Mouse (Mus musculus) c-Kit-positive CD71-positive TER-119-negative erythroid progenitor cells, embryonic 14.5 days (primary cell): ENCODE data around the gene Lrch1.

Experiments
- DNase-seq: peaks from one replicate; pipeline ENCODE4 v3.0.0-alpha.2; 2013; ENCODE audit warnings: low read depth

The Lrch1 gene

DNA sequence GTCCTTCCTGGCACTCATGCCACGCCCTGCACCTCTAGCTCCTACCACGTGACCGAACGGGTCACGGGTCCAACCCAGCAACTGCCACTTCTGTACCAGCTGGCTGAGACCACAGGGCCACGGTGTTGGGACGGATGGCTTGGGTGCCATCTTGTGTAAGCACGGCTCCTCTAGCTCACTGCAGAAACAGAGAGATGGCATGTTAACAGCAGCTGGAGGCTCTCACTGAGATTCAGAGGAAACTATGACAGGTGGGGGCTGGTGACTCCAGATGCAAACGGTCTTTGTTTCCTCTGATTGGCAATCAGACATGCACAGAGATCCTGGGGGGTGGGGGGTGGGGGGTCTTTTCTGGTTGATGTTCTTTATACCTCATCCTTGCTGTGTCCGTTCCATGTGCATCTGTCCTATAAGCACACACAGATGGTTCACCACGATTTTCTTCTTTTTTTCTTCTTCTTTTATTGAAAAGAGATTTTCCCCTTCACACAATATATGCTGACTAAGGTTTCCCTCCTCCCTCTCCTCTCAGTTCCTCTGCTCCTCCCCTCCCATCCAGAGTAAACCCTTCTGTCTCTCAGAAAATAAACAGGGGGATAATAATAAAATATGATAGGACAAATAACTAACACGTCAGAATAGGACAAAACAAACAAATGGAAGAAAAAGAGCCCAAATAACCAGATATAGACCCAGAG is 25.5 kb downstream of the Lrch1 start:
- no peak for DNase-seq

DNA sequence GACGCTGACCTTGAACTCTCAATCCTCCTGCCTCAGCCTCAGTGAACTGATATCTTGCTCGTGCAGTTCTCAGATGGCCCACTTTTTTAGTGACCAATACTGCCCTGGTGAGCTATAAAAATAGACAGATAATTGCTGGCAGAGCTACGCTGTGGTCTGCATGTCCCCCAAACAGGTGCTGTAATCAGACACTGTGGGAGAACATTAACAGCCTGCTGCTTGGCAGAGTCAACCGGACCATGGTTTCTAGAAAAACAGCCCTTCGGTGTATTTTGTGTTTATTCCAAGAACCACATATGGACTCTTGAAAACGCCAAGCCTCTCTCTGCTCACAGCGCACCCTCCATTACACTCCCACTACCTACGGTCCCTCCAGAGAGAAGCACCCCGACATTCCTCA is 26.2 kb downstream of the Lrch1 start:
- DNase-seq: no peak

DNA sequence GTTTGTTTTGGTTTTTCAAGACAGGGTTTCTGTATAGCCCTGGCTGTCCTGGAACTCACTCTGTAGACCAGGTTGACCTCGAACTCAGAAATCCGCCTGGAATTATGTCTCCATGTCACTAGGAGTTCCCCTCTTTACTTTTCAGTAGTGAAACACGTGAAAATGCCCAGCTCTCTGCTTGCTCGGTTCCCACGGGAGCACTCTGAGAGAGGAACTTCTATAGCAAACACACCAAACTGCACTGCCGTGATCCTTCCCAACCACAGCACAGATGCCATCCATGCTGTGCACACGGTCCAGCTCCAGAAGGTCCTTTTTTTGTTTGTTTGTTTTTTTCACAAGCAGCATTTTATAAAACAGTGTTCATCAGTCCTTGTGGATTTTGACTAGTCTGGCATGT is 28.5 kb downstream of the Lrch1 start:
- DNase-seq: no peak

DNA sequence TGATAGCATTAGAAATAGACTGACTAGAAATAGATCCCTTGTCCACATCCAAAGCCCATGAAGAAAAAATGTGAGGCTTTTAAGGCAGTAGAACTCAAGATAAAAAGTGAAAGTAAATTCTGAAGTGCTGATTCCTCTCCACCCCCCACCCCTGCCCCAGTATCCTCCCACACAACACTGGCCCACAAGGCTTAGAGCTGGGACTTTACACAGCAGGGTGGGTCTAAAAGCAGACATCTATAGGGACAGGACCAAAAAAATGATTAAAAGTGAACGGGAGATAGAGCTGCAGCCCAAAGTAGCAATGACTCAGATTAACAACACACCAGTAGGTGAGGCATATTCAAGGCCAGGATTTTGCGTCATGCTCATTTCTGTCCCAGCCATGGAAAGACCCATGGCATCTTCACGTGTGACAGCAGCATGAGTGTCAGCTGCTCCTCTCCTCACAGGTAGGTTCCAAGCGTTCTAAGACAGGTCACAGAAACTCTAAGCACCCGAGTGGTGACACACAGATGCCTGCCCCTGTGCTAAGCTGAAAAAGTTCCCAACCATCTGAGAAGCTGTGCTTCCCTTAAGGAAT is 29.1 kb downstream of the Lrch1 start:
- no peak for DNase-seq

DNA sequence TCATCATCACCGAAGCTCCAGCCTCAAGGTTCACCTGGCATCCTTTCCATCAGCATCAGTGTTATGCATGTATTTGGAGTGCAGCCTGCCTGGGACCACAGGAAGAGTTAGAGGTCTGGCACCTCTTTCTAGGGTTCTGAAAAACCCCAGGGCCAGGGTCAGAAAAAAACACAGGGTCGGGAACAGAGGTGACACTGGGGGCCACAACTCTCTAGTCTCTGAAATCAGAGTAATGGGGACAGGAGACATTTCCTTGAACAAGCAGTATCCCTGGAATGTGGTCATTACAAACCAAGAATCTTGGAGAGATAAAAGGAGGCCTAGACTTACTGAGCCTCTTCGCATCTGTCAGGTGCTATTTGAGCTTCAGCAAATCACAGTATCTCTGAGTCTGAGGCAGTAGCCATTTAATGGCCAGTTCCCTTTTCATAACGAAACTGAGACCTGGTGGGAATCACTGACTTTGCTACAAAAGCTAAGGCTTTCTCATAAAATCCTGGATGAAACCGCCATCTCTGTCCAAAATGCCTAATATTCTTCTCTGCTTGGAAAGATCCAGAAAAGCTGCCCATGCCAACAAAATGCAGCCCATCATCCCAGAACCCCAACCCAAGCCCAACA is 30.1 kb downstream of the Lrch1 start:
- DNase-seq: no peak

DNA sequence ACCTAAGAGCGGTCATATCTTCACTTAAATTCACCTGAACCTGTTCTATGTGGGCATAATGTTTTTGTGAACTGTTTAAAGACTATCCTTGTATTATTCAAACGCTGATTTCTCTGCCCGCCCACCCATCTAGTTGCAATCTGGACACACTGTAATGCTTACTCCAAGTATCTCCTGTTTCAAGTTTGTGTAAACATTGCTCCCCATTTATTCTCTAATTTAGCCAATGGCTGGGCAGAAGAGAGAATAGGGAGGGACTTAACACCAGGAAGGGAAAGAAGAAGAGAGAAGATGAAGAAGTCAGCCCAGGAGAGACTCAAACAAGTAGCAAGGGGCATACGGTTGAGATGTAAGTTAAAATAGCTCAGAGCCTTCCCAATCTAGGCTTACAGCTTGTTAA is 31.0 kb downstream of the Lrch1 start:
- no peak for DNase-seq

DNA sequence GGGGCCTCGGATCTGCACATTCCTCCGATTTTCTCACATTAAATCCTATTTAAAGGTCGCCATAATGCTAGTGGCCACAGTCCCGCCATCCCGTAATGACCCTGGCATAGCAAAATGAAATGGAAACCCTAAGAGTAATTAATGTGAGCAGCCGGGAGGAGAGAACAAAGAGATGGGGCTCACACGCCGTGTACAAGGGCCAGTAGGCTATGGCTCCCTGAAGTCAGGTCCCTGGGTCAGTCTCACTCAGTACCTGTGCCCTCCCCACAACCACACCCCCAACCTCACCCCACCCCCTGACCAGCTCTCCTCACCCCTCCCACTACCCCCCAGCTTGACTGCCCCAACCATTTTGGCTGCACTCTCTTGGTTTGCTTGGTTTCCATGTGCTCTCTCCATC is 31.6 kb downstream of the Lrch1 start:
- DNase-seq: no peak

DNA sequence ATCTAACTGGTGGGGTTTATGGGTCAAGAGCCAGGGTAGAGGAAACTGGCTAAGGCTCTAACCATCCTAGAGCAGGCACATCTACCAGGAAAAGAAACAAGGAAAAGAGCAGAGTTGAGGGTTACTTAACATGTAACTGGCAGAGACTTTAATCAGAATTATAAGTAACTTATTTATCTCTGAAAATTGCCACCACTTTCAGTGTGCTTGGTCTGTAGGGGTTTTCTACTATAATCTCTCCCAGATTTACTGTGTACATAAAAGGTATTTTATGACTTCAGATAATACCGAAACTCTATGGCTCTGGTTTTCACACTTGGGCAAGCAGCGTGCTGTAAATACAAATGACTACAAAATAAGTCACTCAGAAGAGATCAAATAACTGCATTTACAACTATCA is 32.0 kb downstream of the Lrch1 start:
- DNase-seq: no peak

DNA sequence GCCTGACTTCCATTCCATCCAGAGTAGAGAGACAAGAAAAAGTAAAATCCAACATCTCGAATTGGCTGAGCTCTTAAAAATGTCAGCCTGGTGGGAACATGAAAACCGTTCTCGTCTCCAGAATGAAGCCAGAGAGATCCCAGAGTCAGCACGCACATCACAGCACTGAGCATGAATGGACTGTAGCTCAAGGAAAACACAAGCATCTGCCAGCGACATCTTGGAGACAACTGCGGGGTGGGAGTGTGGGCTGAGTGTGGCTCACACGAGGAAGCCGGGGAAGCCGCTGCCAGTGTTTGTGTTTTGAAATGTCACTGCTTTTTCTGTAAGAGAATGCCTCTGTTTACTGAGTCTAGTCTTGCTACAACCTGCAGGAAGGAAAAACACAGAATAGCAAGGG is 32.7 kb downstream of the Lrch1 start:
- no peak for DNase-seq

DNA sequence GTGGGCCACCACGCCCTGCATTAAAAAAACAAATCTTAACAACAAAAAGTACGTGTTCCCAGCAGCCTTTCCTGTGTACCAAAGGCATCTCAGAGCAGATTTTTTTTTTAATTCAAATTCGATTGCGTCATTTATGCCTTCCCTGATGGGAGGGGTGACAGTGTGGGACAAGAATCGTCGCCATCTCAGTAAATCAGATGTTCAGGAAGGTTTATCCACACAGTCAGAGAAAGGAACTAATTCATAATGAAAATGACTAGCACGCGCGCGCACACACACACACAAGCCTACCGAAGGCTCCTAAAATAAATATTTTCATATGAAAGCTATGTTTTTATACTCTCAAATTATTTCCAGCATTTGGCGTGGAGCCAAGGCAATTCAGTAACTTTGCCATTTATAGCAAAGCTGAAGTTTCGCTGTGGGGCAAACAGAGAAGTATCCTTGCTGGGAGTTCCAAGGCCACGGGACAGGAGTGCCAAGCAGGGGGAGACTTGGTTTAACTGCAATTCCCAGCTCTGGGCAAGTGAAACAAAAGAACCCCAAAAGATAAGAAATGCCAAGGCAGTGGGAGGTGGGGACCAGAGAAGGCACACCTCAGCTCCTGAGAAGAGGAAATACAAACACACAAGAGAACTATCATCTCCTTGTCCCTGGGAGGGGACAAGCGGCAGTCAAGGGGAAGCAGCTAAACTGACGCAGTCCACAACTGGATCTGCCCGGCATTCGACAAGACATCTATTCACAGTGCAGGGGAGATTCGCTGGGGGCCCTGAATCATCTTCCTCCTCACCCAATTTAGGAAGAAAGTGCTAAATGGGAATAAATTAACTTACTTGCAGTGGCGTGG is 34.1 kb downstream of the Lrch1 start:
- no peak for DNase-seq

DNA sequence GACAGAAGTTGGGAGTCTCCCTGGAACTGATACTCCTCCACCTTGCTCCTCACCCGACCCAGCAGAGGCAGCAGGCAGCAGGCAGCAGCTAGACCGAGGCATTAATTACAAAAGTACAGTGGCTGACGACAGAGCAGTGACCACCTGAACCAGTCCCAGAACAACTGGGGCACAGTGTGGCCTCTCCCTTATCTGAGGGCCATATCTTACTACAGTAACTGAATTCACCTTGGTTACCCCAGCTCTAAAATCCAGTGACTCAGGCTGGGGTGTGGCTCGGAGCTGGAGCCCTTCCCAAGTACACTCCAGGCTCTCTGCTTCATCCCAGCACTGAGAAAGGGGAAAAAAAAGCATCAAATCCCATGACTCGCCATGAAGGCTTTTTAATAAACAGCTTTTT is 37.3 kb downstream of the Lrch1 start:
- no peak for DNase-seq

DNA sequence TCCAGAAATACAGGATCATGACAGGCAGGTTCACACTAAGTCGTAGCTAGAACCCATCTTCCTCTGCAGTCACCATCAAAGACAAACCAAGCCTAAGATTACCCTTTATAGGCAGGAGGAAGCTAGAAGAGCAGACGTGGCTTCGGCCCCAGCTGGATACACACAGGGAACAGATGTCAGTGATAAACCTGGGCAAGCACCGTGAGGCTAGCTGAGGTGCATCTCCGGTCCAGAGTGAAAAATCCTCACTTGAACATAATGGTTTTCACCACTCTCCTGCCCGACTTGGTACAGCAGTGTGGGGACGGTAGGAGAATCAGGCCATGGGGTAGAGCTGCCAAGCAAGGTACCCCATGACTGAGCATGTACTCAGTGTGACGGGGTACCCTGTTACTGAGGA is 38.7 kb downstream of the Lrch1 start:
- no peak for DNase-seq

DNA sequence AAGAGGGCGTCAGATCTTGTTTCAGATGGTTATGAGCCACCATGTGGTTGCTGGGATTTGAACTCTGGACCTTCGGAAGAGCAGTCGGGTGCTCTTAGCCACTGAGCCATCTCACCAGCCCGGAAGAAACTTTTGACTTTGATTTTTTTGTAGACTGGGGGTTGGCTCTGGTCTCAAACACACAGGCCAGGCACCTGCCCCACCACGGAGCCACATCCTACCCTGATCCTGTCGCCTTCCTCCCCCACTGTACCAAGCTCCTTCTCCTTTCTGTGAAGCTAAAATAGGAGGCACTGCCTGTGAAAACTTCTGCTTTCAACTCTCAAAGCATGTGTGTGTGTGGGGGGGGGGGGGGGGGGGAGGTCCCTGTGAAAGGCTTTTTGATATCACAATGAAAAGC is 39.4 kb downstream of the Lrch1 start:
- no peak for DNase-seq

DNA sequence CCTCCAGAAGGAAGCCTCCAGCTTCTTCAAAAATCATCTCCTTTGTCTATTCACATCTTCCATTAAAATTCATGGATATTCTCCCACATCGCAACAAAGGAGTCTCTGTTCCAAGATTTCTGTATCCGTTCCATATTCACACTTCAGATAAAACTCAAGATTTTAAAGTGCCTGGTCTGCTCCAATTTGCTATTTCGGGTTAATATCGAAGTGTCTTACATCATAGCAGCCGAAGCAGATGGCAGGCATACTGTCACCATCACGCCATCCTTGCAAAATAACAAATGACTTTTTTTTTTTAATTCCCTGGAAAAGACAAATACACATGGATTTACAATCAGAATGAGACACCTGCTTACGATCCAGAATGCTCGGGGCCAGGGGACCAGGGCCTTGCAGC is 40.0 kb downstream of the Lrch1 start:
- DNase-seq: no peak

DNA sequence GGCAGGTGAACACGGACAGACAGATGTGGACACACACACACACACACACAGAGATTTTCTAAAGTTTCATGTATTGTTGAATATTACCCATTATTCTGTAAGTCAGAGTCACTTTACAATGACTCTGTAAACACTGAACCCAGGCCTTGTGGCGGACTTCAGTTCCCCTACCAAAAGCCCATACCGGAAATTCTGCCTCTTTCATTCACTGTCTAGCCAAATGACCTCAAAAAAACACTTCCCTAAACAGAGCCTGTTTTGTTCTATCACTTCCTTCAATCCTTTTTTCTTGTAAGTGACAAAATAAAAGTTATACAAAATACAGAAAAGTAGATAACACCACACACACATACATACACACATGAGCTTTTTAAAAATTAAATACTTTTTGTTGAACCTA is 41.7 kb downstream of the Lrch1 start:
- no peak for DNase-seq

DNA sequence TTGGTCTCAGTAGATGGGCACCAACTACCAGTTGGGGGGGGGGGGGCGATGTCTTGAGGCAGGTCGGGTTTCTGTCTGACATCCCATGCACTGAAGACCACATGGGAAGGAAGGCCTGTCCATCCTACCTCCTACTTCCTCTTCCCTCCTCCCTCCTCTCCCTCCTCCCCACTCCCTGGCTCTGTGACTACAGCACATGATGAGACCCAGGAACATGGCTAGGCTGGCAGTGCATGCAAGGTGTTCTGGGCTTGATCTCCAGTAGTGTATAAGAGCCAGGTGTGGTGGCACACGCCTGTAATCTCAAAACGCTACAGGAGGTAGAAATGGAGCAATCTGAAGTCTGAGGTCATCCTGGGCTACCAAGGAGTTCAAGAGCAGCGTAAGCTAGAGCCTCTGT is 43.2 kb downstream of the Lrch1 start:
- no peak for DNase-seq

DNA sequence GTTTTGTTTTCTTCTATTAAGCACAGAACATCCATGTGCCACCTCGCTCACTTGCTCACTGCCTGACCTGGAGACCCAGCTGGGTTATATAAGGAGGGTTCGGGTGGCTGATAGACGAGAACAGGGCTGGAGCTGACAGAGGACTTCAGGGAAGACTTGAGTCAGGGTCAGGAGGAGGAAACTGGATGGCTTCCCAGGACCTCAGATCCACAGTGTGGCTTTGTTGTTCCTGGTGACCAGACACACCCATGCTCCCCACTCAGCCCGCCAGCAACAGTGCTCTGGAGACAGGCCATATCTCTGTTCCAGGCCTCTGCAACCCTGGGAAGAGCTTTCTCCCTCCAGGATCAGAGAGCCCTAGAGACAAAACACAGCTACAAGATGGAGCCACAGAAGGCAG is 44.6 kb downstream of the Lrch1 start:
- no peak for DNase-seq

DNA sequence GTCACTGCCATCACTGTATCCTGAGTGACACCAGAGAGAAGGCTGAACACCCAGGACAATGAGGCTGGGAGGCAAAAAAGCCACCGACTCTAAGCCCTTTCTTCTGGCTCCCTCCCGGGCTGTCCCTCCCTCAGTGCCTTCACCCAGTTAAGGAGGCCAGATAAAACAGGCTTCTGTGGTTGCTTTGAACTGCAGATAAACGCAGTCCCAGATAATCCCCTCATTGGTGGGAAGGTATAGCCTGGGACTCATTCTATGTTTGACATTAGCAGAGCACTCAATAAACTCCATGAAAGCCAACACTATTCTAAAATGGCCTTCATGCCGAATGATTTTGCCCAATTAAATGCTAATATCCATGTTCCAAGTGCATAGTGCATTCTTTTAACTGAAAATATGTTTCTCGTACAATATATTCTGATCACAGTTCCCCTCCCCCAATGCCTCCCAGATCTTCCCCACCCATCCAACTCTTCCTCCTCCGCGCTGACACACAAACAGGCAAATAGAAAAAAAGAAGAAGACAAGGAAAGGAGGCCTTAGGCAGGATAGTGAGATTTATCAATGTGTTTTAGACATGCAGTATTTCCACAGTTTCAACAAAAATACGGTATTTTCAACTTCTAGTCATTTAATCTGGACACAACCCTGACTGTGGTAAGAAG is 46.8 kb downstream of the Lrch1 start:
- DNase-seq: peak; percentile 50

DNA sequence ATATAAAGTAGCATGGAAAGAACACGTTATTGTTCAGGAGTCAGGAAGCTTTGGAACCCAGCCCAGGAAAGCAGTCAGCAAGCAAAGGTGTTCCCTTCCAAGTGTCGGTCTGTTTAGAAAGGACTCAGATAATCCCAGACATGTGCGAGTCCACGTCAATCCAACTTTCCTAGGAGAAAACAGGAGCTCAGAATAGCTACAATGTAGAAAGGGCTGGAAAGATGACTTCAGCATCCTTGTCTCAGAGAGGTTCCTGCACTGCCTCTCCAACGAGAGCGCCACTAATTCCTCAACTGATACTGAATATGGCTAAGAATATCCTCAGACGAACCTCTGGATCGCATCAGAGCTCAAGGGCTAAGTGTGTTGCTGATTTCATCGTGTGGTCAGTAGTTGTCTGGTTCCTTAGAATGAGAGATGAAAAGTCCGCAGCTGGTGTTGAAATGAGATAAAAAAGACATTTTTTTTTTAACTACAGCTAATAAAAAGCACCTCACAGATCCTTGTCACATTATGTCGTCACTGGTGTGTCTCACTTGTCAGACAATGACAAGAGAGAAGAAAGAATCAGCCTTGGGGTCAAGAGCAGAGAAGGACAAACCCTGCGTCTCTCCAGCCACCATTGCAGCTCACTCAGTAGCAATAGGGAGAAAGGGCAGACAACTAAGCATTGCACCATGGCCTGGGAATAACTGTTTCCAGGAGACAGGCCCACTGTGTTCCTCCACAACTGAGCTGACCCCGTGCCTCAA is 47.5 kb downstream of the Lrch1 start:
- DNase-seq: no peak

DNA sequence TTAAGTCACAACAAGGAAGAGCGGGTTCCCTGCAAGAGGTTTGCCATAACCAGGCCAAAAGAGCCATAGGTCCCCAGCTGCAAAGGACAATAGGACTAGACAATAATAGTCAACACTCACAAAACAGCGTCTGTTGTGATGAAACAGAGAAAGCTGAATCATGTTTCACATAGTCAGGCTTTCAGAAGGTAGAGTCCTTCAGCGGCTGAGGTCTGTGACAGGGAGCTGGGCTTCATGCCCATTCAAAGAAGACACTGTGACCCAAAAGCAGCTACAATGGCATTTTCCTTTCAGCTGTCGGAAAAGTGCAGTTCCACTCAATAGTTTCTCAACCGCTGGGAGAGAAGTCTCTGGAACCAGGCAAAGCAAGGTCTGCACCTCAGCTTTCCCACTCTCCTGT is 48.7 kb downstream of the Lrch1 start:
- DNase-seq: no peak

DNA sequence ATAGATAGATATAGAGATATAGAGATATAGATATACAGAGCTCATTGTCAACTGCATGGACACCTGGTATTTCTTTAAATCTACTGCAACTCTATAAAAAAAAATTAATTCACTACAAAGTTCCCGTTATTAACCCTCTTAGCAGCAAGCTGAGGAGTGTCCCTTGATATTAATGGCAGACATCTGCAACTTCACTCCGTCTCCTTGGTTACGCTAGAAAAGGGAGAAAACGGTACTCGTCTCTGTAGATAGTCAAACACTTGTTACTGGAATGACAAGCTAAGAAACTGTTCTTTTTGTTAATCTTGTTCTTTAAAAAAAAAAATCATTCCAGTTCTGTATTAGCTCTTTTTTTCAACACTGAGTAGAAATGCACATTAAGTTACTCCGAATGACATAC is 54.0 kb downstream of the Lrch1 start:
- no peak for DNase-seq
